Mouse (Mus musculus): ENCODE results near the gene Rabgap1l. TPM values are rescaled to one million over a fixed set of nuclear protein-coding genes. Genes with fewer than 3 reads are reported as not detected.

Gene Rabgap1l
- polyA plus RNA-seq, 1 experiment, result 9.8 TPM

DNA sequence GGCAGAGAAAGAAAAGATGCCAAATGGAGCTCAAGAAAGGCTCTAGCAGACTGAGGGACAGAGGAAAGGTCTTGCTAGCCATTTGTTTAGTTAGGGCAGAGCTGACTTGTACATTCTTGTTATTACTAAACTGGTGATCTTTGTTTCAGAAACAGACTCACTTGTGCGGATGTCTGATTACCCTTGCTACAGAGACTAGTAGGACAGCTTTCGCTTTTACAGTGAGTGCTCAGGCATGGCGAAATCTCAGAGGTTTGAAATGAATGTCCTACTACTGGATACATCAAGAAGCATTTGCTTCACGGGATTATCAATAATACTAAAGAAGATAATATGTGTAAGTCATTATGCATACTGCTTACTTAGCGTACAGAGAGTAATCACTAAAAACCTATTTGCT is 548.3 kb downstream of the Rabgap1l start:
- no peak for DNase-seq (ENCODE audit: low read depth)

GRCm38 (mm10) chr1:160240091-160240490 is 552.9 kb downstream of the Rabgap1l start:
- no peak for DNase-seq (ENCODE audit: low read depth)

GRCm38 (mm10) chr1:160238852-160239443 is 554.1 kb downstream of the Rabgap1l start:
- no peak for DNase-seq (ENCODE audit: low read depth)

- DNase-seq (ENCODE audit: low read depth), result no peak
These were observed 555.0 kb downstream of the Rabgap1l start for GRCm38 (mm10) chr1:160237981-160238380.

DNA sequence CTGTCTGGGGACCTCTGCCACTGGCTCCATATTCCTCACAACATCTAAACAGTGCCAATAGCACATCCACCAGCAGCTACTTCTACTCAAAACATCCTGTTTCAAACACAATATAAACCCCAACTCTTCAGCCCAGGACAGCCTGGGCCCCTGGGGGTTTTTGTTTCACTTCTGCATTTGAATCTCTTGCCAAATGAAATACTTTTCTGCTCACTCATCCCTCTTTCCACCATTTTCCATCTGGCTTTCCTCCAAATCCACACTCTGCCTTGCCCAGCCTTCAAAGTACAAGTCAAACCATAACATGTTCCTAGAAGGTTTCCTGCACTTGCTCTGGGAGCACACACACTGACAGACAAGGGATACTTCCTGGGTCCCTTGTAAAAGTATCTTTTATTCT is 559.1 kb downstream of the Rabgap1l start:
- no peak for DNase-seq (ENCODE audit: low read depth)

- no peak for DNase-seq (ENCODE audit: low read depth)
These were observed 560.9 kb downstream of the Rabgap1l start for GRCm38 (mm10) chr1:160232113-160232512.

DNA sequence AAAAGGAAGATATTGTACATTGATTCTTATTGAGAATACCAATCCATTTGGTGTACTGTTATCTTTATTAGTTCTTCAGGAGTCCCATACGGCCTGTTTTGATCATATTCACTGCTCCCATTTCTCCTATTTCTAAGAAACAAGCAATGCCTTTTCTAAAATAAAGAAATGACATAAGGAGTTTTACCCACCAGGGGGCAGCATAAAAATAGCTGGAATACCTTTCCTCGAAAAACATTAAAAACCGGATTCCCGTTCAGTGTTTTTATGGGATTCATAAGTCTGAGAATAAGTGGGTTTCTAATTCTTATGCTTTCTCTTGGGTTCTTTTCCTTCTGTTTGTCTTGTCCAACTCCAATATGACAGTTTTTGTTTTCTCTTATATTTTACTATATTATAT is 562.0 kb downstream of the Rabgap1l start:
- no peak for DNase-seq (ENCODE audit: low read depth)

DNA sequence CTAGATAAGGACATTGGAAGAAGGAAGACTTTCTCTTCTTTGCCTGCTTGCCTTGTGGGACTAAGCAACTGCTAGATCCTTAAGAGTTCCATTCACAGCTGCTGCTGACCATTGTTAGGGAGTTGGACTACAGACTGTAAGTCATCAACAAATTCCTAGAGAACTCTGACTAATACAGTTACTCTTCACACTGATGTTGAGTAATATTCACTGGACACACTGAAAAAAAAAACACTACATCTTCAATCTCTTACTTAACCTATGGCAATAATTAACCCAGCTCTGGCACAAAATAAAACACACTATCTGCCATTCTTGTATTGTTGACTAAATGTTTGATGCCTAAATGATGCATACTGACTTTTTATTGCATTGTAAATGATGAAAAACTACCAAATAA is 565.2 kb downstream of the Rabgap1l start:
- DNase-seq (ENCODE audit: low read depth), result no peak

DNA sequence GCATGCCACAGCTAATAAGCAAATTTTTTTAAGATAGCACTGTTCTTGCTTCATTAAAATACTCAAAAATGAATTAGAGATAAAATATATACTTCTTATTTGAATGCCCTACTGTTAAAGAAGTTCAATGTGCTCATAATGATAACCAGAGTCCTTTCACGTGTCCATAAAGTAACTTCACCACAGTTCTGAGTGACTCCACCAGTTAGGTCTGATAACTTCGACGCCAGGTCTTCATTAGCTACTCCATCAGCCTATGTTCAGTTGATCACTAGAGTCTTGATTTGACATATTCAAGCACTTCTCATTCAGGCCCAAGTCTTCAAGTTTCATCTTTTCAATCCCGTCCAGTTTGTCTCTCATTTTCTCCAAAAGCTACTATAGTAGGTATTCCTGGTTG is 565.8 kb downstream of the Rabgap1l start:
- DNase-seq (ENCODE audit: low read depth), result no peak

DNA sequence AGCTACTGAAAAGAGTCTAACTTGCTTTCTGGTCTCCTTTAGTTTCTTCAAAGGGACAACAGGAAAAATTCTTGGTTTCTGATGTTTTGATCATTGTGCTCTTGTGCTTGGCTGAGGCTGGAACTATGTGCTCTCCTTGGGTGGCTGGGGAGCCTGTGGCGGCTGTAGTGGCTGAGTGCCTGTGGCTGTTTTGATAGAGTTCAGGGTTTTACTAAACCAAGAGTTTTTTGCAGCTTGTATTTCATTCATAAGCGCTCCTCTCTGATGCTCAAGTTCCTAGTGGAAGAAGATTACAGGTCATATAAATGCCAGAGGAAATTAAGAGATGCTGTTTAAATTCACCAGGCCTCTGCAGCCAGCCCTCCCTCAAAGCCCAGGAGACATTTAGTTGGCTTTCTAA is 568.9 kb downstream of the Rabgap1l start:
- DNase-seq (ENCODE audit: low read depth), result no peak

DNA sequence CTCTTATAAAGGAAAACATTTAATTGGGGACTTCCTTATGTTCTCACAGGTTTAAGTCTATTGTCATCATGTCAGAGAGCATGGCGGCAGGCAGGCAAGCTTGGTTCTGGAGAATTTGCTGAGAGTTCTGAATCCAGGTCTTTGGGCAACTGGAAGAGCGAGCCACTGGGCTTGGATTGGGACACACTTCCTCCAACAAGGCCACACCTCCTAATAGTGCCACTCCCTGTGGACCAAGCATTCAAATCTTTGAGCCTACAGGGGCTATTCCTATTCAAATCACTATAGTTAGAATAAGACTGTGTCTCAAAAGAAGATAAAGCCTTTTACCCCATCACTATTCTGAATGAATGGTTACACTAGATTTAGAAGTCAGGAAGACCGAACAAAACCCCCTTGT is 575.1 kb downstream of the Rabgap1l start:
- DNase-seq (ENCODE audit: low read depth), result no peak

DNA sequence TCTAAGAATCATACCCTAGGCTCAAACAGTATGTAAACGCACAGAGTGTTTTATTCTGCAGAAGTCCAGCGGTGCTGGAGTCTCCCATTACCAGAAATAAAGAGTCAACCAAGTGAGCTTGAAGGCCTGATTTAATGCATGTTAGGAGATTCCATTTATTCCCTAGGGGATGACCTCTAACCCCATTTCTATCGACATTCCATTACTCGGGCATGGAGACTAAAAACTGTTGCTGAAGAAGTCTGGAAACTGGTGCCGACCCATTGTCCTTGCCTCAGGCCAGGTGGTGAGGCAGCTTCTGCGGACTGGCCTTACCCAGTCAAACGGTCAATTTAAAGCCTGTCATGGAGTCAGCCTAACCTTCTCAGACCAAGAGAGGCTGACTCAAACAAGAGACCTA is 578.8 kb downstream of the Rabgap1l start:
- DNase-seq (ENCODE audit: low read depth), result no peak

DNA sequence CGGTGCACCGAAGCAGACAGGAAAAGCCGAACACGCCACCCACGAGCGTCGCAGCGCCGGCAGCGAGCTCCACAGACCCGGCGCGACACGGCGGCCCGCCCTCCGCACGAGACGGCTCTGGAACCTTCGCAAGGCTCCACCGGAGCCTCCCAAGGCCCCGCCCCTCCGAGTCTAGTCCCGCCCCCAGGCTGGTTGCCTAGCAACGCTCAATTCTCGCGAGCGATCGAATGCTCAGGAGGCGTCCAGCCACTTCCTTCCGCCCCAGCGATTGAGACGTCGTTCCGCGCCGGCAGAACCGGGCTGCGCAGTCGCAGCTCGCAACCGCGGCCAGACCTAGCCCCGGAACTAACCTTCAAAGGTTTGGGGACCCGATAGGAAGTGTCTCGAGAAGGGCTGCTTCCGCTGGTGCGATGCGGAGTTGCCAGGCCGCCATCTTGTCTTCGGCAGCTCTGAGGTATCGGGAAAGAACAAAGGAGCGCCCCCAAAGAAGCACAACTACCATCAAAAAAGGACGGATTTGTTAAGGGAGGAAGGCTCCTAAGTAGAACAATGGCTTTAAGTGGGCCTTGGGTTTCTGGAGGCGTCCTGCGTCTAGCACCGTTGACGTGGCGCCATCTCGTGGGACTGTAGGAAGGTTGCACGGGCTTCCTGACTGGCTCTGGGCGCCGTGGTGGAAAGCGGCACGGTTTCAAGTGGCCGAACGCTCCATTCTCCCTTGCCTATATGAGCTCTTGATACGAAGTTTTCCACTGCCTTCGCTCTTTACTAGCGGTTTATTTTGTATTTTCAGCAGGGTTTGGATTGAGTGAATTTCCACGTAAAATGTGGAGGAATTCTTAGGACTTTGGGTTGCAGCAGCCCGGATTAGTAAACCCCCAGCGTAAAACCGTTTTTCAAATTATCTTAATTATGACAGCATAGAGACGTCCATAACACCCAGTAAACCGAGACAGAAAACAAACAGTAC is 580.0 kb downstream of the Rabgap1l start, which contains the start of gene Cacybp:
Cacybp (minus strand) TSS at position 173 of the 967 bp plus-strand sequence.
- peak; percentile 83 for DNase-seq (ENCODE audit: low read depth)

GRCm38 (mm10) chr1:160212123-160212691 is 580.8 kb downstream of the Rabgap1l start:
- DNase-seq (ENCODE audit: low read depth), result no peak

DNA sequence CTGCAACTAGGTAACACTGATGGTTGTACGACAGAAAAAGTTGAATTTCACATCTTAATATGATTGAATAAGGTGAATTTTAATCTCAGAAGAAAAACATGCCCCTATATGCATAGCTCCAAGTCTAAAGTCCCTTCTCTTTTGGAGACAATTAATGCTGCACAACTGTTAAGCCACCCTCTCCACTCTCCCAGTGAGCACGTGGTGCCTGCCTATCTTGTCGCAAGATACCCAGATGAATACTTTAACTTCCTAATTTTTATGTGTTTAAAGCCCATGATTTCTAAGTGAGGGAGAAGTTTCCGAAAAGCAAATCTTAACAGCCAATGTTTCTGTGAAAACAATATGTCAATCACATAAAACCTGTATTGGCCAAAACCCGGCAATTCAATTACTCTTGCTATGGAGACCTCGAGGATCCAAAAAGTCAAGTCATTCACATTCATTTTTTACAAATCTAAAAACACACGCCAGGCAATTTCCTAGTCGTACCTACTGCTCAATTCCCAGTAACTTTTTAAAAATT is 581.4 kb downstream of the Rabgap1l start:
- DNase-seq (ENCODE audit: low read depth), result no peak

DNA sequence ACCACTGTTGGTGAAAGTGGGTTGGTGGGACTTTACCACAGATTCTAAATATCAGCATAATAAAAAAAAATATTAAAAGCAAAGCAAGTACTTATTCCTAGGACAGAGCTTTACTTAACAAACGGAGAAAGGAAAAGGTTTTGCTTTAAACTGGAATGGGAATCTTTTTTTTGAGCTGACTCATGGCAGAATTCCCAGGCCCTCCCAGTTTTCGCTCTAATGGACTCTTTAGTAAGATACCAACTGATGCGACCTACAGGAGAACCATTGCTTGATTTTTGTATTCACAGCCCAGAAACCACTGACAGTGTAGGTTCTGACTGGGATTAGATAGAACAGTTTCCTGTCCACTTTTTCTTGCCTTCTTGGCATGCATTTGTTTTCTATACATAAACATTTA is 582.4 kb downstream of the Rabgap1l start:
- DNase-seq (ENCODE audit: low read depth), result no peak

- DNase-seq (ENCODE audit: low read depth), result no peak
These were observed 583.2 kb downstream of the Rabgap1l start for GRCm38 (mm10) chr1:160209844-160210243.

GRCm38 (mm10) chr1:160205486-160205885 is 587.5 kb downstream of the Rabgap1l start:
- DNase-seq (ENCODE audit: low read depth), result no peak

- no peak for DNase-seq (ENCODE audit: low read depth)
These were observed 597.7 kb downstream of the Rabgap1l start for GRCm38 (mm10) chr1:160195337-160195663.

GRCm38 (mm10) chr1:160194529-160195336 is 598.3 kb downstream of the Rabgap1l start, which contains the start of gene Mrps14:
TSS of gene Mrps14 (plus strand) at chr1:160195215.
- peak; percentile 98 for DNase-seq (ENCODE audit: low read depth)

GRCm38 (mm10) chr1:160184506-160184905 is 608.5 kb downstream of the Rabgap1l start:
- no peak for DNase-seq (ENCODE audit: low read depth)

GRCm38 (mm10) chr1:160181216-160181615 is 611.8 kb downstream of the Rabgap1l start:
- no peak for DNase-seq (ENCODE audit: low read depth)

Measured in gonadal fat pad, adult 2 months (tissue).